Mouse (Mus musculus) heart, adult 18-20 months (tissue): ENCODE measurements around the gene Fam19a3. TPM values are rescaled to one million over a fixed set of nuclear protein-coding genes. Genes with fewer than 3 reads are reported as not detected.
"Not testable (repeated sequence)": the region's sequence is repeated elsewhere in the genome, so short reads cannot be mapped to it uniquely, and the experiment has no call there.

Source experiments
- DNase-seq, 2 experiments: peaks; one replicate each; pipeline ENCODE4 v3.0.0; 2021 to 2022; ENCODE audit warnings: mixed read lengths in 1 of 2
- long read RNA-seq, 2 experiments: library from polyadenylated mRNA; stranded (forward); transcript quantifications; one replicate each; pipeline ENCODE4 v2.0.0; 2021
- total RNA-seq, 2 experiments: library from RNA; stranded (reverse); gene quantifications; 2 replicates each; pipeline ENCODE4 v1.2.3; 2021

Gene Fam19a3
- 1 to 10 TPM; 1.4 to 1.5 TPM for total RNA-seq
- long read RNA-seq, experiment 1, result 0 reads
- long read RNA-seq, experiment 2, result 0 reads

- DNase-seq, result peak; percentile 72 to 76
Measured at GRCm38 (mm10) chr3:104781471-104781903, at the start of gene Fam19a3. Fam19a3 (minus strand) TSS chr3:104781840.

GRCm38 (mm10) chr3:104822413-104822812 is 40.8 kb upstream of the Fam19a3 start:
- no peak for DNase-seq

GRCm38 (mm10) chr3:104820426-104820825 is 38.8 kb upstream of the Fam19a3 start:
- no peak for DNase-seq

GRCm38 (mm10) chr3:104818749-104819134 is 37.1 kb upstream of the Fam19a3 start:
- no peak for DNase-seq

GRCm38 (mm10) chr3:104817991-104818748 is 36.5 kb upstream of the Fam19a3 start, which contains the start of gene Mov10:
Mov10 (minus strand) TSS chr3:104818563.
- peak; percentile 76 to 78 for DNase-seq

- DNase-seq, result peak; percentile 64 to 71
Measured at GRCm38 (mm10) chr3:104817481-104817990, 35.9 kb upstream of the Fam19a3 start.

GRCm38 (mm10) chr3:104816130-104816529 is 34.5 kb upstream of the Fam19a3 start:
- DNase-seq, result no peak

GRCm38 (mm10) chr3:104815346-104815745 is 33.7 kb upstream of the Fam19a3 start:
- no peak for DNase-seq

- DNase-seq, result no peak
Measured at GRCm38 (mm10) chr3:104814746-104815145, 33.1 kb upstream of the Fam19a3 start.

GRCm38 (mm10) chr3:104813227-104813626 is 31.6 kb upstream of the Fam19a3 start:
- DNase-seq, result not testable (repeated sequence)

- no peak for DNase-seq
Measured at GRCm38 (mm10) chr3:104812254-104812653, 30.6 kb upstream of the Fam19a3 start.

GRCm38 (mm10) chr3:104811752-104812151 is 30.1 kb upstream of the Fam19a3 start:
- no peak for DNase-seq

- DNase-seq, result no peak
Measured at GRCm38 (mm10) chr3:104805539-104805938, 23.9 kb upstream of the Fam19a3 start.

- no peak for DNase-seq
Measured at GRCm38 (mm10) chr3:104804312-104804711, 22.7 kb upstream of the Fam19a3 start.

GRCm38 (mm10) chr3:104801481-104801880 is 19.8 kb upstream of the Fam19a3 start:
- DNase-seq, result no peak

- no peak for DNase-seq
Measured at GRCm38 (mm10) chr3:104800681-104801080, 19.0 kb upstream of the Fam19a3 start.

- no peak for DNase-seq
Measured at GRCm38 (mm10) chr3:104796430-104797082, 14.9 kb upstream of the Fam19a3 start.

GRCm38 (mm10) chr3:104795661-104796340 is 14.2 kb upstream of the Fam19a3 start:
- peak in 1 of 2 experiments; percentile 22 for DNase-seq

GRCm38 (mm10) chr3:104794953-104795470 is 13.4 kb upstream of the Fam19a3 start:
- peak in 1 of 2 experiments; percentile 45 for DNase-seq

GRCm38 (mm10) chr3:104793871-104794828 is 12.5 kb upstream of the Fam19a3 start:
- peak; percentile 96 for DNase-seq
